Mouse (Mus musculus): Measurements from ENCODE around the gene Isoc2a.
A peak's percentile ranks its signal among the peaks of the same experiment; 100 is the strongest.
"Not testable (repeated sequence)": the region's sequence is repeated elsewhere in the genome, so short reads cannot be mapped to it uniquely, and the experiment has no call there.

The Isoc2a gene

GRCm38 (mm10) chr7:4865090-4865489 lies 11.9 kb upstream of the Isoc2a start:
- peak; percentile 32 to 47 for DNase-seq (ENCODE audit: low spot score in 2 of 2)

GRCm38 (mm10) chr7:4865579-4866493 lies 11.1 kb upstream of the Isoc2a start:
- DNase-seq (ENCODE audit: low spot score in 2 of 2) = peak; percentile 97

GRCm38 (mm10) chr7:4866631-4867180 lies 10.2 kb upstream of the Isoc2a start:
- DNase-seq (ENCODE audit: low spot score in 2 of 2) = no peak

GRCm38 (mm10) chr7:4870133-4870532 lies 6.8 kb upstream of the Isoc2a start, which contains the start of gene Isoc2b:
Gene Isoc2b (minus strand): TSS chr7:4870258.
- no peak for DNase-seq (ENCODE audit: low spot score in 2 of 2)

GRCm38 (mm10) chr7:4877226-4877625 lies 273 bp downstream of the Isoc2a start:
- DNase-seq (ENCODE audit: low spot score in 2 of 2) = no peak

- peak; percentile 32 to 36 for DNase-seq (ENCODE audit: low spot score in 2 of 2)
Observed at GRCm38 (mm10) chr7:4878186-4878585, 1.2 kb downstream of the Isoc2a start.

GRCm38 (mm10) chr7:4879036-4879435 lies 2.1 kb downstream of the Isoc2a start:
- DNase-seq (ENCODE audit: low spot score in 2 of 2) = not testable (repeated sequence)

- DNase-seq (ENCODE audit: low spot score in 2 of 2) = no peak
Observed at GRCm38 (mm10) chr7:4886680-4887079, 9.7 kb downstream of the Isoc2a start.

- DNase-seq (ENCODE audit: low spot score in 2 of 2) = no peak
Observed at GRCm38 (mm10) chr7:4895186-4895585, 18.2 kb downstream of the Isoc2a start.

- DNase-seq (ENCODE audit: low spot score in 2 of 2) = no peak
Observed at GRCm38 (mm10) chr7:4898851-4899648, 22.1 kb downstream of the Isoc2a start.

GRCm38 (mm10) chr7:4899649-4900522 lies 22.9 kb downstream of the Isoc2a start:
- no peak for DNase-seq (ENCODE audit: low spot score in 2 of 2)

GRCm38 (mm10) chr7:4900523-4900851 lies 23.5 kb downstream of the Isoc2a start:
- DNase-seq (ENCODE audit: low spot score in 2 of 2) = no peak

GRCm38 (mm10) chr7:4901171-4901570 lies 24.2 kb downstream of the Isoc2a start:
- no peak for DNase-seq (ENCODE audit: low spot score in 2 of 2)

- no peak for DNase-seq (ENCODE audit: low spot score in 2 of 2)
Observed at GRCm38 (mm10) chr7:4902404-4902803, 25.5 kb downstream of the Isoc2a start.

- no peak for DNase-seq (ENCODE audit: low spot score in 2 of 2)
Observed at GRCm38 (mm10) chr7:4906466-4906950, 29.6 kb downstream of the Isoc2a start, which contains the start of gene Gm36210. Gene Gm36210 (minus strand): TSS chr7:4906516.

- peak in 1 of 2 experiments; percentile 28 for DNase-seq (ENCODE audit: low spot score in 2 of 2)
Observed at GRCm38 (mm10) chr7:4911561-4911960, 34.6 kb downstream of the Isoc2a start.

- no peak for DNase-seq (ENCODE audit: low spot score in 2 of 2)
Observed at GRCm38 (mm10) chr7:4912248-4912647, 35.3 kb downstream of the Isoc2a start.

- DNase-seq (ENCODE audit: low spot score in 2 of 2) = peak; percentile 89 to 93
Observed at GRCm38 (mm10) chr7:4915007-4915665, 38.2 kb downstream of the Isoc2a start, which contains the start of gene Zfp628. Gene Zfp628 (plus strand): TSS chr7:4915217.

- DNase-seq (ENCODE audit: low spot score in 2 of 2) = peak in 1 of 2 experiments; percentile 22
Observed at GRCm38 (mm10) chr7:4915669-4916416, 38.9 kb downstream of the Isoc2a start.

GRCm38 (mm10) chr7:4917494-4917893 lies 40.5 kb downstream of the Isoc2a start:
- no peak for DNase-seq (ENCODE audit: low spot score in 2 of 2)
